Mouse (Mus musculus): ENCODE data around the gene Dop1a.
A peak's percentile ranks its signal among the peaks of the same experiment; 100 is the strongest.

The Dop1a gene

GRCm38 (mm10) chr9:86507437-86507836, 40.5 kb downstream of the Dop1a start:
- DNase-seq (ENCODE audit: low spot score in 2 of 2), result peak in 1 of 2 experiments; percentile 1

- DNase-seq (ENCODE audit: low spot score in 2 of 2), result no peak
Observed at GRCm38 (mm10) chr9:86513733-86514132, 46.8 kb downstream of the Dop1a start.

GRCm38 (mm10) chr9:86514390-86514789, 47.4 kb downstream of the Dop1a start:
- no peak for DNase-seq (ENCODE audit: low spot score in 2 of 2)

DNA sequence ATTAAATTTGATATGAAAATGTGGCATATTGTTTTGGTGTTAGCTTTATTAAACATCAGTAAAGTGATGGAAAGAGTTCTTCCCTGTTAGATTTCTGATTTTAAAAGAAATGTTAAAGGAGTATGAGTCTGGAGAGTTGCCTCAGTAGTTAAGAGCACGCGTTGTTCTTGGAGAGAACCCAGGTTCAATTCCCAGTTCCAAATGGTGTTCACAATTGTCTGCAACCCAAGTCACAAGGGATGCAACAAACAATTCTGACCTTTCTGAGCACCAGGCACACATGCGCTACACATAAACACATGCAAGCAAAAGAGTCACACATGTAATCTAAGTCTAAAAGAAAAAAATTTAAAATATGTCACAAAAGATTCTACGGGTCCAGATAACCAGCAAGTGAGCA, 47.8 kb downstream of the Dop1a start:
- DNase-seq (ENCODE audit: low spot score in 2 of 2), result no peak

DNA sequence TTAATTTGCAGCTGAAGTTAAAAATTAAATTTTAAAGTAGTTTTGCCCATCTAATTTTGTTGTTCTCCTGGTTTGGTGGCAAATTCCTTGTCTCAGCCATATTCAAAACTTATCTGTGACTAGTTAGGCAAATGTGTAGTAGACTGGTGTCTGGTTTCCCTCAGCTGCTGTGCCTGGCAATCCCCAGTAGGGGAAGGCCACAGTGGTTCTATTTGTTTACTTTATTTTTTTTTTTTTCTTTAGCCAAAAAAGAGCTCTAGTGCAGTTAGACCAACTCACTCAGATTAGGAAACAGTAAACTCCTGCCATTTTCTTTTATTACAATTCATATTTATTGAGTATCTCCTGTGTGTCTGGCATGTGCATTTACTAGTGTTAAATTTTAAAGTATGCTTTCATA, 55.4 kb downstream of the Dop1a start:
- no peak for DNase-seq (ENCODE audit: low spot score in 2 of 2)

DNA sequence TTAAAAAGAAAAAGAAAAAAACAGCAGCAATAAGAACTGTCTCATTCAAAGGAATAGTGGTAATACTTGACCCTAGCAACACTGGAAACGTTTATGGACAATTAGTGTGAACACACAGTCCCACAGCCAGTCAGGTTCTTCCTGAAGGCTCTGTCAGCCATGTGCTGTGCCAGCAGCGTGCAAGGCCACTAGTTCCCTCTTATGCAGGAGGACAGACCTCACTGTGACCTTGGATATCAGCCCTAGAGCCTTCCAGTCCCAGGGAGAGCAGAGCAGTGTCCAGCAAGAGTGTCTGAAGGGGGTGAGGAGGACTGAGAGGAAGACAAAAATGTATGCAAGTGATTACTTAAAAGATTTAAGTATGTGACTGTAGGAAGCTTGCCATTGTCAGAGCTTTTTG, 58.6 kb downstream of the Dop1a start:
- DNase-seq (ENCODE audit: low spot score in 2 of 2), result no peak

DNA sequence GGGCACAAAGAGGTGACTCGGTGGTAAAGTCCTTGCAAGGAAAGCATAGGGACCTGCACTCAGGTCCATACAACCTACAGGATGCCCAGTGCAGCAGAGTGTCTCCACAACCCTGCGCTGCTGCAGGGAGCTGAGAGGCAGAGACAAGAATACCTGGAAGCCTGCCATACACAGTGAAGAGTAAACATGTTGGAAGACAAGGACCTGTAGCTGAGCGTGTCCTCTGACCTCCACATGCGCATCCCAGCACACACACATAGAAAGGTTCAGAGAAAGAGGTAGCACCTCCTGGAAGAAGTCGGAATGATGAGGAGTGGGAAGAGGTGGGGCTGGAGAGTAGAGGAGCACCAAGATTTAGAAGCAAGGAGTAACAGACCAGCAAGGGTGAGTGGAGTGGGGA, 67.1 kb downstream of the Dop1a start:
- no peak for DNase-seq (ENCODE audit: low spot score in 2 of 2)

DNA sequence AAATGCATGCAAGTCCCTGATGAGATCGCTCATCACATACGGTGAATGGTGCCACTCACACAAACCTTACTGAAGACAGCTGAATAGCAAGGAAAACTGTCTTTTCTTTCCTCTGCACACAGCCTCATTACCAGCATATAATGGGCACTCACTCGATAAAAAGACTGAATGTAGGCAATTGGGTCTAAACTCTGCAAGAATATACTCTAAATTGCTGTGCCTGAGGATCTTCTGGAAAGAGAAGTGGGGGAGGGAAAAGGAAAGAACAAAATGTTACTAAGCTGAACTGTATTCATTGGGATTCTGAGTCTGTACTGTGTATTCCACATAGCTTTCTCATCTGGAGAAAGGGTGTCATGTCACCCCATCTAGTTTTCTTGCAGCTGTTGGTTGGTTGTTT, 76.5 kb downstream of the Dop1a start:
- no peak for DNase-seq (ENCODE audit: low spot score in 2 of 2)

DNA sequence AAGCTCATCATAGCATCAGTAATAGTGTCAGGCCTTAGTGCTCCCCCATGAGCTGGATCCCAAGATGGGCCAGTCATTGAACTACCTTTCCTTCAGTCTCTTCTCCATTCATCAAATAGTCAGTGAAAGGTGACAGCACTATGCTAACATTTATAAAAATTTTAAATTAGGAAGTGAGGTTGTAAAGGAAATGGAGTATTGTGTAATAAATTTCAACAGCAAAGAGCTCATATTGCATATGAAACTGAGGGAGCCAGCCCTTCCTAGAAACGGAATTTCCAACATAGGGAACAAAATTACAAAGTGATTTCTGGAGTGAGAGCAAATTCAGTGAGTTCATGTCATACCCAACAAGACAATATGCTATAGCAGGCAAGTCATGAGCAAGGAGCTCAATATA, 77.6 kb downstream of the Dop1a start:
- DNase-seq (ENCODE audit: low spot score in 2 of 2), result no peak

- no peak for DNase-seq (ENCODE audit: low spot score in 2 of 2)
Observed at GRCm38 (mm10) chr9:86549637-86550162, 82.7 kb downstream of the Dop1a start.

GRCm38 (mm10) chr9:86550717-86551116, 83.8 kb downstream of the Dop1a start:
- DNase-seq (ENCODE audit: low spot score in 2 of 2), result no peak

- DNase-seq (ENCODE audit: low spot score in 2 of 2), result no peak
Observed at GRCm38 (mm10) chr9:86553886-86554285, 86.9 kb downstream of the Dop1a start.

DNA sequence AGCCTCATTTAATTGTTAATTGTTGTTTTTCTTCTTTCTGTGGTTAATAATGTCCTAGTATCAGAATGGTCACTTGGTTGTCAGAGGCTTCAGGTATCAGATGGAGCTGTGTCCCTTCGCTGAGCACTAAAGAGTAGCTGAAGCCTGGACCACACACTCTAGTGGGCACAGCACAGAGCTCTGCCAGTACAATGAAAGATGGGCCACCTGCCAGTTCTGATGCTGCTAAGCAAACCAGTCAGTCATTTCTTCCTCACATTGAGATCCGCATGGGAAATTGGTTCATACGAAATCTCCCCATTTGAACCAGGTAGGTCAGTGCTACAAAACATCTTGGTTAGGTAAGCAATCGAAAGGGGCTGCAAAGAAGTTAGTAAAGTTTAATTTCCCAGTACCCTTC, 87.7 kb downstream of the Dop1a start:
- no peak for DNase-seq (ENCODE audit: low spot score in 2 of 2)

GRCm38 (mm10) chr9:86560543-86560942, 93.6 kb downstream of the Dop1a start:
- no peak for DNase-seq (ENCODE audit: low spot score in 2 of 2)

- no peak for DNase-seq (ENCODE audit: low spot score in 2 of 2)
Observed at GRCm38 (mm10) chr9:86569314-86569910, 102.5 kb downstream of the Dop1a start.

- no peak for DNase-seq (ENCODE audit: low spot score in 2 of 2)
Observed at GRCm38 (mm10) chr9:86570261-86570890, 103.4 kb downstream of the Dop1a start.

DNA sequence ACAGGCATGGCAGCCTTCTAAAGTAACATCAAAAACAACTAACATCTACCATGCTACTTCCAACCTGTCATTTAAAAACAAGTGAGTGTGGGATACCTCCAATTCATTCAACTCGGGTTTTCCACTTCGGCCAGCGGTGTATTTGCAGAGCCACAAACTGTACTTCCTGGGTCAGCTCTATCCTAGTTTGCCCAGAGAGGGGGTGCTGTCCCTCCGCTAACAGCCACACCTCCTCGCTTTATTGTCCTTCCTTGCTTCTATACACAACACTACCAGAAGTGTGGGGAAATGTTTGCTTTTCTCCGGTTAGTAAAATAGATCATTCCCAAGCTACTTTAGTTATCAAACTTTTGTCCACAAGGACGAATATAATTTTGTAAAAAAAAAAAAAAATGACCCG, 104.0 kb downstream of the Dop1a start:
- DNase-seq (ENCODE audit: low spot score in 2 of 2), result no peak

DNA sequence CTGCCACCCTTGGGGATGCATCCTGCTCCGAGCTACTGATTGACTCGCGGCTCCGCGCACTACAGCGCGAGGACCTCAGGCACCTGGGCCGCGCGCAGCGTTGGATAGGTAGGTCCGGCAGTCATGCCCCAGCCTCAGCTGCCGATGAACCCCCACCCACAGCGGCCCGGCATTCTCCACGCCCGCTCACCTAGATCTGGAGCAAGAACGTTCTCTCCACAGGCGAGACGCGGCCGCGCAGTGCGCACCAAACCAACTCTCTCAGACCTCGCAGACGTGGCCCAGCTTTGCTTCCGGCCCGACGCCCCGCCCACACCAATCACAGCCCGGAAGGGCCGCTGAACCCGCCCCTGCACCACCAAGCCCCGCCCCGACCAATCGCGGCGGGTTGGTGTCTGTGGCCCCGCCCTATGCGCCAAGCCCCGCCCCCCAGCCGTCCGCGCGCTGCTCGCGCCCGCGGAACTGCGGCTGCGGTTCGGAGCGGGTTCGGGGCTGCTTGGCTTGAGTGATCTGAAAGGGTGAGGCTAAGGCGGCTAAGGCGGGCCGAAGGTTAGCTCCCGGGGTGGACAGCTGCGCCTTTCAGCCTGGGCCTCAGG, 104.7 kb downstream of the Dop1a start, which contains the start of the genes Pgm3 and Rwdd2a:
Pgm3 (minus strand) TSS at position 303 of the 596 bp plus-strand sequence.
Rwdd2a (plus strand) TSS at position 452 of the 596 bp plus-strand sequence.
- peak; percentile 94 to 95 for DNase-seq (ENCODE audit: low spot score in 2 of 2)

DNA sequence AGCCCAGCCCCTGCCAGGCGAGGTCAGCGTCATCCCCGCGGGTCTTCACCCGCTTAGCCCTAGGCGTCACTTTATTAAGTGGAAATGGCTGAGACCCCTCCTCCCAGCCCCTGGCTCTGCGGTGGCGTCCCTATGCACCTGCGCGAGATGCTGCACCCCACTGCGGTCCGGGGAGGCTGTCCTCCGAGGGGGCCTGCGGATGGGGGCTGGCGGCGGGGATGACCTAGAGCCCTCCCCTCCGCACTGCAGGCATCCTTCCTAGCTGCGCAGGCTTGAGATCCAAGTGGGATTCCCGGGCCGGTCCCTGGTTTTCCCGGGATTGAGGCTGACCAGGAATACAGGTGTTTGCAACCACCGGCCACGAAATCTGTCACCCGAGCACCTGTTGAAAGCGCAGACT, 105.2 kb downstream of the Dop1a start:
- peak in 1 of 2 experiments; percentile 15 for DNase-seq (ENCODE audit: low spot score in 2 of 2)

DNA sequence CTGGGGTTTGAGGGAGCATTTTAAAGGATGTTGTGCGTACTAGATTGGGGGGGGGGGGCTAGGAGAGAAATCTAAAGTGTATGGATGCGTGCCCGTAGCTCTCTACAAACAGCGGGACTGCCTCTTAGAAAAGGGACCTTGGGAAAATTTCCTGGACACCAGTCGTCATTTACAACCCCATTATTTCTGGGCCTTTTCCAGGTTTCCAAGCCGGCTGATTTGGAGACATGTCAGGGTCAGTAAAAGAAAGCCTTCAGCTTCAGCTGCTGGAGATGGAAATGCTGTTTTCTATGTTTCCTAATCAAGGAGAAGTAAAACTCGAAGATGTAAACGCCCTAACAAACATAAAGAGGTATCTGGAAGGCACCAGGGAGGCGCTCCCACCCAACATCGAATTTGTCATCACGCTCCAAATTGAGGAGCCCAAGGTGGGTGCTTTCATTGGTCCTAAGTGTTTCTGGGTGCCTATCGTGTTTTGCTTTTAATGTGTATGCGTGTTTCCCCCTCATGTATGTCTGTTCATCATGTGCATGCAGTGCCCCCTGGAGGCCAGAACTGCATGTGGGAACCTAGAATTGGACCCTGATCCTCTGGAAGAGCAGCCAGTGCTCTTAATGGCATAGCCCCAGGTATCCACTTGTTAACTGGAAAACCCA, 105.8 kb downstream of the Dop1a start:
- peak; percentile 76 to 81 for DNase-seq (ENCODE audit: low spot score in 2 of 2)

DNA sequence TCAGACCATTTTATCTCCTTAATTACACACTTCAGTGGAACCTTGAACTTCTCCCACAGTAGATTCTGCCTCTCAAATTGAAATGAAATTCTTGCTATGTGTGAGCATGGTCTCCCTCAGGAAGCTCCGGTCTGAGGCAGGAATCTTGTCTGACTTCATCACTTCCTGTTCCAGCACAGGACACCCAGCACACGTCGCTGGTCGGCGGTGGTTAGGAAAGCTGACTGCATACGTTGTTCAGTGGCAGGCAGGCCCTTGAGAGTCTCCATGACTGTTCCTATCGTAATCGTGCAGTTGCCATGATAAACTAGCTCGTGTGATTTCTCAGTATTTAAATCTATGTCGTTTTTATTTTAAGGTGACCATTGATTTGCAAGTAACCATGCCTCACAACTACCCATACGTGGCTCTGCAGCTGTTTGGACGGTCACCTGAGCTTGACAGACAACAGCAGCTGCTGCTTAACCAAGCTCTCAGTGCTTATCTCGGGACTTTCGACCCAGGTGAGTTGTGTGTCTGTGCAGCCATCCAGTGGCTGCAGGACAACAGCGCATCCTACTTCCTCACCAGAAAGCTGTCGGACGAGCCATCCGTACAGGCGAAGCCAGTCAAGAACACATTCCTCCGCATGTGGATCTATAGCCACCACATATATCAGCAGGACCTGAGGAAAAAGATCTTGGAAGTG, 106.8 kb downstream of the Dop1a start:
- no peak for DNase-seq (ENCODE audit: low spot score in 2 of 2)

DNA sequence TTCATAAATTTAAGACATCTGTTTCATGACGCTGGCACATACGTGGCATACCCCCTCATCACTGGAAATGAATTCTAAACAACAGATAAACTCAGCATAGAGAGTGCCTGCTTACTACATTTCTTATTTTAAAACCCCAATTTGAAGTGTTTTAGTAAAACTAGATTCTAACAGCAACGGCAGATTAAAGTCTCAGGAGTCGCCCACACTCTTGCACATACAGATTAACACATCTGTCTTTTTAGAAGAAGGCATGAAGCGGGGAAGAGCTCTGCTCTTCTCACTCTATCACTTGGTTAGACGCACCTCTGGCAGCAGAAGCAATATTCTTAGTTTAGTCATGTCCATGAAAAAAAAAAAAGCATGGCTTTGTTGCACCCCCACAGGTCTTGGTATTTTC, 108.2 kb downstream of the Dop1a start:
- DNase-seq (ENCODE audit: low spot score in 2 of 2), result no peak
